Mouse (Mus musculus) adrenal gland, adult 2 months (tissue): ENCODE measurements at regions not wholly inside any gene's neighbourhood (a gene's known extent, or its start where the extent isn't known, plus 50 kb on each side); places are given as distances from the start of the nearest gene placed in this dataset.
"Not testable (repeated sequence)": the region's sequence is repeated elsewhere in the genome, so short reads cannot be mapped to it uniquely, and the experiment has no call there.

Experiments
- DNase-seq: peaks from one replicate; pipeline ENCODE4 v3.0.0; 2021

DNA sequence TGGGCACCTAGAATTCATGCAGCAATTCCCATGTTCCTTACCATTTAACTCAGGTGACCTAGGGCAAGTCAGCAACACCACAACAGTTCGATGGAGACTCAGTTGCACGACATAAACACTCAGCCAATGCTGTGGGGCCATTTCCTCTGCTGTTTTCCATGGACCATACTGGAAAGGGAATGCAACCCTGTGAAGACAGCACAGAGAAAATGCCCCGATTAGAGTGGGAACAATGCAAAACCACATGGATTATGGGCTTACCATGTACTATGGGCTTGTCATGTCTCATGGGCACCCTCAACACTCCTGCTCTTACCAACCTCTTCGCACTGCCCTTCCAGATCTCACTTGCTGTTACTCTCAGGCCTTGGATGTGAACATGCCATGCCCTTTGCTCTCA lies 207.6 kb downstream of the Snurf start:
- not testable (repeated sequence) for DNase-seq

DNA sequence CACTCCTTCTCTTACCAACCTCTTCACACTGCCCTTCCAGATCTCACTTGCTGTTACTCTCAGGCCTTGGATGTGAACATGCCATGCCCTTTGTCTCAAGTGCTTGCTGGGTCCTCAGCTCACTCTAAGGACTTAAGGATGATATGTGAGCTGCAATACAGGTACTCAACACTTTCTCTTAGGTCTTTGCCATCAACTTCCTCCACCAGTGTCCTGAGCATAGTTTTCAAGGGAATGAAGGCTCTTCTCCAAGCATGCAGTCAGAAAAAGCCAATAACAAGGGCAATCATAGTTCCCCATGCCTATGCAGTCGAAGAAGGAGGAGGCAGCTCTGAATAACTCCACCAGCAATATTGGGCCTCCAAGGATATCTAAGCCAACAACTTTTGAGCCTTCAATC lies 235.1 kb downstream of the Snurf start:
- peak; percentile 3 for DNase-seq

DNA sequence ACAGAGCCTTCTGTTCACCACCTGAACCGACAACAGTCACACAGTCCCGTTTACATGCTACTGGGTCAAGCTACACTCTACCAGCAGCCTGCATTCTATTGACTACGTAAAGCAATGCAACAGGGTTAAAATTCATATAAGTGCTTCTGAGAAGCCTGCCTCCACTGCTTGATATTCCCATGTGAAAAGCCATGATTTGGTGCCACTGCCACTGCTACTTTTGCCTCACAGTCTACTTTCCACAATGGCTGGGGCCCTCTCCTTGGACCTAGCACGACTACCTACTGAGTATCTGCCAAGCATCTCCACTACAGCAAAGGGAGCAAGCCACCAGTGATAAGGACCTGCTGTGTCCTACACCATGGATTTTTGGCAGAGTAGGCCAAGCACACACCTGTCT lies 236.2 kb downstream of the Snurf start:
- peak; percentile 1 for DNase-seq

DNA sequence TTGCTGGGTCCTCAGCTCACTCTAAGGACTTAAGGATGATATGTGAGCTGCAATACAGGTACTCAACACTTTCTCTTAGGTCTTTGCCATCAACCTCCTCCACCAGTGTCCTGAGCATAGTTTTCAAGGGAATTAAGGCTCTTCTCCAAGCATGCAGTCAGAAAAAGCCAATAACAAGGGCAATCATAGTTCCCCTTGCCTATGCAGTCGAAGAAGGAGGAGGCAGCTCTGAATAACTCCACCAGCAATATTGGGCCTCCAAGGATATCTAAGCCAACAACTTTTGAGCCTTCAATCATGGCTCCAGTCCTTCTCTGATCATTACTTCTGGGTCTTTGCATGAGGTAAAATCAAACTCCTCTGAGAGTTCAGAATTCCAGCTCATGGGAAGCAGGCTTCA lies 237.5 kb downstream of the Snurf start:
- peak; percentile 1 for DNase-seq
